Mouse (Mus musculus): ENCODE results near the gene Zfp131.

The Zfp131 gene

GRCm38 (mm10) chr13:119755141-119755547 is 35.5 kb downstream of the Zfp131 start:
- no peak for DNase-seq (ENCODE audit: low spot score)

DNA sequence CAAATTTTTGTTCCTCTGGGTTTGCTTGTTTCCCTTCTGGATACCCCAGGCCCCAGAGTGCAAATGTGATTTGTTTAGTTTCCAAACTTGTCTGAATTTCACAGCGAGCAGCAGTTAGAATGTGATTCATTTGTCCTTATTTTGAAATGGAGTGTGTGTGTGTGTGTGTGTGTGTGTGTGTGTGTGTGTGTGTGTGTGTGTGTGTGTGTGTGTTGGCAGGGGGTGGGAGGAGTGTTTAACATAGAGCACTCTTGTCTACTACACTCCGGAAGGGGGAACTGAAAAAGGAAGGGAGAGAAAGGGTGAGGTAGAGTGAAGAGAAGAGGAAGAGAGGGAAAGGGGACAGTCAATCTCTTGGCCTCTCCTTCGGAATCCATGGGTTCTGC is 36.1 kb downstream of the Zfp131 start:
- no peak for DNase-seq (ENCODE audit: low spot score)

DNA sequence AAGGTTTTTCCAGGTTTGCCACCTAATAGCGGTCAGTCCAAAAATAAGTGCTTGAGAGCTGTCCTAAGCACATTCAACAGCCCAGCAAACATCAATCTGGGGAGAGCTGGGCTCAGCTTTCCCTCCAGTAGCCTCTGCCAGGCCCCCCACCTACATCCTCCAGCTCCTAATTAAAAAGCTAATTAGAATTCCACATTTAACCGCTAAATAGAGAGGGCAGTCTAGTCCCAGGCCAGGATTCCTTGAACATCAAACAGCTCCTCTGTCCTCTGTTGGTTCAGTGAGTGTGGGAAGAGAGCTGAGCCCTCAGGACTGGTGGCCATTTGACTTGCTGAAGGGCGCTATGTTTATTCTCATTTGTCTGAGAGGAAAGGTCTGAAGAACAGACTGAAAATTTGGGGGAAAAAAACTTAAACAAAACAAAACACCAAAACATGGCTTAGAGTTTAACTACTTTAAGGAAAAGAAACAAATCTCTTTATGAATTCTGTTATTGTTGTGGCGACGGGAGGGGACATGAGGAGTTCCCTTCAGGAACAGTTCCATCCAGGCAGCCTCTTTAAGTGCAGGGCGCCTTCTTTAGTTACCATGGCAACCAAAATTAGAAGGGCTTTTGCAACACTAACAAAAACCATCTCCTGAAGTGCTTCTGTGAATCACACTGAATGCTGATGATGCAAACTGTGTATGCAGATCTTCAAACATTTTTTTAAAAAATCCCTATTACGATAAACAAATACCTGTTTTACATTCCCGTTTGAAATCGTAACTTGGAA is 36.6 kb downstream of the Zfp131 start:
- no peak for DNase-seq (ENCODE audit: low spot score)

DNA sequence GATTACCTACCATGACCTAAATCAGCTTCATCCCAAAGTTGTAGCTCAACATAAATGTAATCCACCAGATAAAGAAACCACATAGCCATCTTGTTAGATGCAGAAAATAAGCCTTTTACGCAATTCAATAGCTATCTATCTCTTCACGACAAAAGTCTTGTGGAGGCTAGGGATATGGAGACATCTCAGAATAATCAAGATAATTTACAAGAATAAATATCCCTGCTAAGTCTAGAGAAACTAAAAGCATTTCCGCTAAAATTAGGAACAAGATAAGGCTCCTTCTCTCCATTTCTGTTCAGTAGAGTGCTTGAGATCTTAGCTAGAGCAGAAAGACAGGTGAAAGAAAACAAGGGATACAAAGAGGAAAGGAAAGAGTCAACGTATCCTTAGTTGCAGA is 43.8 kb downstream of the Zfp131 start:
- no peak for DNase-seq (ENCODE audit: low spot score)

DNA sequence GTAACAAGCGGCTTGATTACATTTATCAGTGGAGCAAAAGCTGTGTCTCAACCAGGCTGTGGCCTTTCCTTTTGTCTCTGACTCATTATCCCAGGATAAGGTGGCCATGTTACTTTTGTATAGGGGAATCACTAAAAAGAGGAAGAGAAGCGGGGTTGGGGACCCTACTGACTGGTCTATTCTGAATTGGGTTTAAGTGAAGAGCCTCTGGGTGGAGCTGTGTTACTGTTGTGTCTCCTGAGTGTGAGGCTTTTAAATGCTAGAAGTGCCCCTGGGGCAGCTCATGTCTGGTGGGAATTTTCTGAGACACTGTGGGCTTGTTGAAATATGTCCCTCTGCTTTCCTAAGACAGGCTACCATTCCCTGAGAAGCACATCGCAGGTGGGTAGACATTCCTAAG is 47.2 kb downstream of the Zfp131 start:
- DNase-seq (ENCODE audit: low spot score), result no peak

DNA sequence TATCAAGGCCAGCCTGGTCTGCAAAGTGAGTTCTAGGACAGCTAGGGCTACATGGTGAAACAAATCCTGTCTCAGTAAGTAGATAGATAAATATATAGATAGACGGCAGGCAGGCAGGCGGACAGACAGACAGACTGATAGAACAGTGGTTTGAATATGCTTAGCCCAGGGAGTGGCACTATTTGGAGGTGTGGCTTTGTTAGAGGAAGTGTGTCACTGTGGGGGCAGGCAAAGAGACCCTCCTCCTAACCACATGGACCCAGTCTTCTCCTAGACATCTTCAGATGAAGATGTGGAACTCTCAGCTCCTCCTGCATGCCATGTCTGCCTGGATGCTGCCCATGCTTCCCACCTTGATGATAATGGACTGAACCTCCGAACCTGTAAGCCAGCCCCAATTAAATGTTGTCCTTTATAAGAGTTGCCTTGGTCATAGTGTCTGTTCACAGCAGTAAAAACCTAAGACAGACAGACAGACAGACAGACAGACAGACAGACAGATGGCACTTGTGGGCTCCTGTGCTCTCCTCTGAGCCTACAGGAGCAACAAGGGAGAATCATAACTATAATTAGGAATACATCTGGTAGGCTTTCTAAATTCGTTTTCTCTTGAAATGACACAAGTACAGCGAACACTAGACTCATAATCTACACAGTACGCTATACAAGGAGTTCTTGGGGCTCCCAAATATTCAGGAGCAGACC is 47.8 kb downstream of the Zfp131 start:
- DNase-seq (ENCODE audit: low spot score), result no peak

DNA sequence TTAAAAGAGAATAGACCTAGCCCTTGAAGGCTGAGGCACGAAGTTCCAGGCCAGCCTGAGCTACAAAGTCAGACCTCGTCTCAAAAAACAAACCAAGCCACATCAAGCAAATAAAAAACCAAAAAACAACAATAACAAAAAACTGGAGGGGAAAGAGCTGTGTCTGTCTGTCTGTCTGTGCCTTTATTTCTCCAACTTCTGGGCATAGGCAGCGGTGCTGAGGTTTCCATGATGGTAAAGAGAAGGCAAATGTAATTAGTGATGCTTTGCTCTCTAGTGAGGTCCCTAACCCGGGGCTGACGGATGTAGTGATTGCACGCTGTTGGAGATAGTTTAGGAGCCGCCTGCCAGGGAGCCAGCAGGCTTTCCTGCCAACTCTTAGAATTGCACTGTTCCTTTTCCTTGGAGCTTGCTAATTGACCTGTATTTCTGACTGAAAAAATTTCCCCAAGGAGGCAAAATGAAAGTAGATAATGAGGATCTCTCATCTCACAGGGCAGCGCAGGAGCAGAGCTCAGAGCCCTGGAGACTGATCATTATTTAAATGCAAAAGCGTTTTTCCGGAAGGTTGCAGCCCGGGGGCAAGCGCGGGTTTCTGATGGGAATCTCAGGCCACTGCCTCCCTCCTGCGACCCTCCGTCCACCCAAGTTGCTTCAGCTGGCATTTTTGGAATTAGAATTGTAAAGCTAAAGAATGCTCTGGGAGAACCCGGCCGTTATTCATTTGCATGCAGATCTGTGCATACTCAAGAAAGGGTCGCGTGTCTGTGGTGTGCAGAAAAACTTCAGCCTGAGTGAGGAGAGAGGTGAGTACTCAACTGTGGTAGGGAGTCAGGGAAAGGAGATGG is 49.1 kb downstream of the Zfp131 start:
- no peak for DNase-seq (ENCODE audit: low spot score)

DNA sequence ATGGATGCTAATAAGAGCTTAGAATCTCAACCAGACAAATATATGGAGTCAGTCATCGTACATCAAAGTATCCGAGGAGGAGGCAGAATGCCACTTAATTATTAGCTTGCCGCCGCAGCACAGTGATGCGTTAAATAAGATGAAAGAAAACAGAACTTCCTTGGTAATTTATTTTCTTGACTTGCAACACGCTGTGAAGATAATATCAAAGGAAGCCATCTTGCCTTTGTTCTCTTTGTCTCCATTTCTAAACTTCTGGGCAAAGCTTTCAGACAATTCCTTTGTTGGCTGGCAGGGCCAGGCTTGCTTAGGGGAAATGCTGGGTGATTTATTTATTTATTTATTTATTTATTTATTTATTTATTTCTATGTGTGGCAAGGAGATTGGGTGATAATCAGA is 59.2 kb downstream of the Zfp131 start:
- no peak for DNase-seq (ENCODE audit: low spot score)

DNA sequence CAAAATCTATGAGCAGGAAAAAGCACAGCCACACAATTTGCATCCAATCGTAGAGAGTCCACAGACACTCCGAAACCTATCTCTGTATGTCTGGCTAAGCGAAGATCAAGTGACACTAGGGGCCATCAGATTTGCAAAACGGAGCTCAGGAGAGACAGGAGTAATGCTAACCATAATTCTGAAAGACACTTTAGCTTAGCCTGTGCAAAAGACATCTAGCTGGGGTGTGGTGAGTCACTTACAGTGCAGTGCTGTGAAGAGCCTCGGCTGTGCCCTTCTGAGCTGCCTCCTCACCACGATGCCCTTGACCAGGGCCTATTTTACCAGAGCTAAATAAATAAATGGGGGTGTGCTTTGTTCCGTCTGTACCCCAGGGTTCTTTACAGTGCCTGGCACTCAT is 61.3 kb downstream of the Zfp131 start:
- no peak for DNase-seq (ENCODE audit: low spot score)

DNA sequence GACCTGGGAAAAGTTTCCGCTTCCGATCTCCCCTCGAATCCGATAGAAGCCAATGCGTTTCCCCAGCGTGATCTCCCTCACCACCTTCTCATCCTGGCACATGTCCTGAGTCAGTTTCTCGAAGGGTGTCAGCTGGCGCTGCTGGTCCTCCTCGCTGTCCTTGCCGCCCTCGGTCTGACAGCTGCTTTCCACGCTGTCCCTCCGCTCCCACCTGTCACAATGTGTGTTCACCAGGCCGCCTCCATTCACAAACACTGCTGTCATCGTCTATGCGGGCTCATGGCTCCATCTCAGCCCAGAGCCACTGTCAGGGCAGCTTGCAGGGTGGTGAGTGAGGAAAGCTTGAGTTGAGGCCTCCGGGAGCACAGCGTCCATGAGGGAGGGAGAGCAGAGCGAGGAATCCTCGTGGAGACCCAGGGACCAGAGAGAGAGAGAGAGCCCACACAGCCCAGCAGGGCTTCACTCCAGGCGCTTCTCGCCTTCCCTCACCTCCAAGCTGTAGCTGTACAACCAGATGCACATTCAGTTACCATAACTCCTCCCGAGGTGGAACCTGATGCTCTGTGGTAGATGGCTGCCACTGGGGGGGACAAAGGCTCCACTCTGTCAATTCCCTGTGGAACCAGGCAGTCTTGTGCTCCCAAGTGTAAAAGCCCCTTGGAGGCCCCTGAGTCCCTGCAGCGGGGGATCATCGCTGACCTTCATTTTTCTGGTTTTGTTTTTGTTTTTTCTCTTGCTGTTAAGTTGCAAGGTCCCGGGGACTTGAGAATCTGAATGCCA is 62.9 kb downstream of the Zfp131 start:
- DNase-seq (ENCODE audit: low spot score), result no peak

- no peak for DNase-seq (ENCODE audit: low spot score)
Measured at GRCm38 (mm10) chr13:119724541-119724940, 66.1 kb downstream of the Zfp131 start.

GRCm38 (mm10) chr13:119723368-119723767 is 67.3 kb downstream of the Zfp131 start:
- DNase-seq (ENCODE audit: low spot score), result no peak

- DNase-seq (ENCODE audit: low spot score), result no peak
Measured at GRCm38 (mm10) chr13:119722447-119722846, 68.2 kb downstream of the Zfp131 start.

GRCm38 (mm10) chr13:119716105-119716504 is 74.6 kb downstream of the Zfp131 start:
- DNase-seq (ENCODE audit: low spot score), result no peak

Data from urinary bladder, postnatal 14 days (tissue).